Mouse (Mus musculus) liver, embryonic 11.5 days (tissue): ENCODE measurements around the gene Dscam. TPM values are rescaled to one million over a fixed set of nuclear protein-coding genes. Genes with fewer than 3 reads are reported as not detected.

Experiments
- ATAC-seq: fragments of 200-750 bp; cut with Nextera tagmentation; replicated peaks from 2 replicates; pipeline ENCODE4 v1.8.0; 2017; ENCODE audit warnings: moderate number of reproducible peaks, mild to moderate bottlenecking, moderate TSS enrichment, moderate library complexity; ENCODE audit not compliant: low FRiP score
- DNase-seq: peaks from one replicate; pipeline ENCODE4 v3.0.0-alpha.2; 2017; ENCODE audit warnings: low spot score
- H3K27ac ChIP-seq: fragments of 300-500 bp; sonication (generic); 2 replicates; pipeline ENCODE4 v1.5.1; 2014; ENCODE audit warnings: mild to moderate bottlenecking, low read depth, low read length, control low read depth
- H3K27me3 ChIP-seq: fragments of 300-500 bp; sonication (generic); replicated peaks from 2 replicates; pipeline ENCODE4 v1.6.1; 2014; ENCODE audit warnings: low read length, mixed read lengths; ENCODE audit not compliant: control insufficient read depth, insufficient read depth
- H3K36me3 ChIP-seq: fragments of 300-500 bp; sonication (generic); 2 replicates; pipeline ENCODE4 v1.6.1; 2014; ENCODE audit warnings: mild to moderate bottlenecking, low read length, moderate library complexity, mixed read lengths; ENCODE audit not compliant: control insufficient read depth, insufficient read depth
- H3K4me1 ChIP-seq: fragments of 300-500 bp; sonication (generic); replicated peaks from 2 replicates; pipeline ENCODE4 v1.6.1; 2014; ENCODE audit warnings: low read length, mixed read lengths; ENCODE audit not compliant: control insufficient read depth, insufficient read depth
- H3K4me2 ChIP-seq: fragments of 300-500 bp; sonication (generic); 2 replicates; pipeline ENCODE4 v1.6.1; 2014; ENCODE audit warnings: mild to moderate bottlenecking, control low read depth, moderate library complexity
- H3K4me3 ChIP-seq: fragments of 300-500 bp; sonication (generic); 2 replicates; pipeline ENCODE4 v1.5.1; 2014; ENCODE audit warnings: low read depth, low read length, control low read depth
- H3K9ac ChIP-seq: fragments of 300-500 bp; sonication (generic); 2 replicates; pipeline ENCODE4 v1.6.1; 2014; ENCODE audit warnings: low read depth, low read length, control low read depth
- H3K9me3 ChIP-seq: fragments of 300-500 bp; sonication (generic); 2 replicates; pipeline ENCODE4 v1.6.1; 2016; ENCODE audit warnings: low read length, inconsistent platforms, mixed read lengths; ENCODE audit not compliant: control insufficient read depth
- WGBS: fragments of 180-500 bp; shearing (Covaris S2); extraction: QIAGEN DNeasy Blood & Tissue Kit; methylation state at CpG from one replicate; pipeline ENCODE4 v1.1.7; 2014; 5-methylcytosine and 5-hydroxymethylcytosine counted together
- polyA plus RNA-seq: library from polyadenylated mRNA; unstranded; fragments of >200 nt; fragmentation: Nextera tagmentation; extraction: Ambion mirVana; gene quantifications from 2 replicates; pipeline ENCODE4 v1.2.1, GENCODE M21; 2014

Gene Dscam
- polyA plus RNA-seq, 1 experiment from 2014 or later = 0.04 TPM

DNA sequence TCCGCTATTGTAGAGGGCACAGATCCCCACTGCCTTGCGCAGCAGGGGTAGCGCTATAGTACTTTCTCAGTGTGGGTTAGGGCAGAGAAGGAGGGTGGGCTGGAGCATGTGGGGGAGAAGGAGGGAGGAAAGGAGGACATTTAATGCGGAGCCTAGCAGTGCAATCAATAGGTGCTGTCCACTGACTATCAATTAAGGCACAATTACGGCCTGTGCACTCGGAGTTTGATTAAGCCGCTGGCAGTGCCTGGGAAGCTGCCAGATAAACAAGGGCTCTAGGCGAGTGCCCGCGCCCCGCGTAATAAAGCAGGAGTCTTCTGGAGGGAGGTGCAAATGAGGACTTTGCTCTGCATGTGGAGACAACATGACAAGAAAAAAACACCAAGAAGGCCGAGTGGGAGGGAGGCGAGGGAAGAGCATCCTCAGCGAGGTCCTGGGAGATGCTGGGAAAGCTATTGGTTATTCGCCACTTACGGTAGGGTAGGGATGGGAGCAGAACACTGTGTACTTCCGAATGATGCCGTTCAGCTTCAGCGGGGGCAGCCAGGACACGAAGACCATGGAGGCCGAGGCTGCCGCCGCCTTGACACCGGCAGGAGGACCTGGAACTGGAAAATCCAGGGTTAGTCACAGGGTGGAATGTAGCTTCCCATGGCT, 497.2 kb downstream of the Dscam start:
- H3K4me1 ChIP-seq = no peaks in the 10 kb centered on the region
- no peak overlapping the region for H3K27ac ChIP-seq
- H3K9ac ChIP-seq = no peak overlapping the region
- no peaks in the 10 kb centered on the region for H3K27me3 ChIP-seq
- H3K4me3 ChIP-seq = no peak overlapping the region
- H3K36me3 ChIP-seq = no peaks in the 10 kb centered on the region
- no peak for DNase-seq
- H3K4me2 ChIP-seq = no peak overlapping the region
- WGBS = 73% methylated on average over 25 of the region's 25 CpGs
- no peak for ATAC-seq
- H3K9me3 ChIP-seq = no peaks in the 10 kb centered on the region

- no peak overlapping the region for H3K27ac ChIP-seq
- H3K9ac ChIP-seq = no peak overlapping the region
- H3K4me3 ChIP-seq = no peak overlapping the region
- ATAC-seq (no peak), DNase-seq (no peak)
- H3K4me1 ChIP-seq = no peaks in the 10 kb centered on the region
- H3K36me3 ChIP-seq = no peaks in the 10 kb centered on the region
- no peaks in the 10 kb centered on the region for H3K27me3 ChIP-seq
- H3K9me3 ChIP-seq = no peaks in the 10 kb centered on the region
- WGBS = 58% methylated on average over 11 of the region's 11 CpGs
- H3K4me2 ChIP-seq = no peak overlapping the region
These were observed 498.8 kb downstream of the Dscam start for GRCm38 (mm10) chr16:96671603-96672374.

DNA sequence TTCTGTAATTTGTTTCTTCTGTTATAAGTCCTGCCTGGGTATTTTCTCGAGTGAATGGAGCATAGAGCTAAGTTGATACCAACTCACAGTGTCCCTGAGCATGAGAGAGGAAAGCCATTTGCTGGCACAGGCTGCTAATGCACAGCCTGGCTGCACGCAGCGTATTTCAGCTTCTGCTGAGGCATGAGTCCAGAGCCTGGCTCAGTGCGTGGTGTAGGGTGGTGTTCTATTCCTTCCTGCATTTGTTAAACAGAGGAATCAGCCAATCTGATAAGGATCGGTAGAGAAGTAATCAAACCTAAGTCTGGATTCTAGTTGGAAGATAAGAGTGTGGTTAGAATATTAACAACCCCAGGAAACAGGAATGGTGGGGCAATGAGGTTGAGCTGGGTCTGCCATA, 500.8 kb downstream of the Dscam start:
- Histone ChIP-seq H3K27ac (no peak overlapping the region), H3K36me3 (no peaks in the 10 kb centered on the region), H3K27me3 (no peaks in the 10 kb centered on the region), H3K9me3 (no peaks in the 10 kb centered on the region), H3K4me3 (no peak overlapping the region), H3K4me1 (no peaks in the 10 kb centered on the region), H3K4me2 (no peak overlapping the region), H3K9ac (no peak overlapping the region)
- no peak for ATAC-seq
- WGBS = 45% methylated on average over 5 of the region's 5 CpGs
- DNase-seq = no peak

DNA sequence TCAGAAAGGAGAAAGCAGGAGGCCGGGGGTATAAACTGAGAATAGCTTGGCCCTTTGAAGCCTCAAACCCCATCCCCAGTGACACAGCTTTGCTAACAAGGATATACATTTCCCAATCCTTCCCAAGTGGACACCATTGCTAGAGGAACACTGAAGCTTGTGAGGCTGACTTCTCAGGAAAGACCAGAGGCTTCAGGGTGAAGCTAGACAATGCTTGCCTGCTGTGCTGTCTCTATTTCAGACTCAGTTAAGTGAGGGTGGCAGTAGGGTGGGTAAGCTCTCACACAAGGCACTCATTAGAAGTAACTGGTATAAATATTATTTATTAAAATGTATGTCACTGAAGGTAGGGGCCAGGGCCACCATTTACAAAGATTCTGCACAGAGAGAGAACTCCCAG, 502.1 kb downstream of the Dscam start:
- Histone ChIP-seq H3K27me3 (no peaks in the 10 kb centered on the region), H3K4me3 (no peak overlapping the region), H3K9me3 (no peaks in the 10 kb centered on the region), H3K36me3 (no peaks in the 10 kb centered on the region), H3K4me2 (no peak overlapping the region), H3K9ac (no peak overlapping the region), H3K27ac (no peak overlapping the region), H3K4me1 (no peaks in the 10 kb centered on the region)
- 81% methylated on average over 1 of the region's 1 CpGs for WGBS
- no peak for DNase-seq
- ATAC-seq = no peak

- 75% methylated on average over 3 of the region's 3 CpGs for WGBS
- H3K36me3 ChIP-seq = no peaks in the 10 kb centered on the region
- ATAC-seq (no peak), DNase-seq (no peak)
- H3K27me3 ChIP-seq = no peaks in the 10 kb centered on the region
- H3K4me2 ChIP-seq = no peak overlapping the region
- no peaks in the 10 kb centered on the region for H3K9me3 ChIP-seq
- H3K27ac ChIP-seq = no peak overlapping the region
- no peaks in the 10 kb centered on the region for H3K4me1 ChIP-seq
- H3K9ac ChIP-seq = no peak overlapping the region
- H3K4me3 ChIP-seq = no peak overlapping the region
These were observed 509.5 kb downstream of the Dscam start for GRCm38 (mm10) chr16:96661073-96661472.

DNA sequence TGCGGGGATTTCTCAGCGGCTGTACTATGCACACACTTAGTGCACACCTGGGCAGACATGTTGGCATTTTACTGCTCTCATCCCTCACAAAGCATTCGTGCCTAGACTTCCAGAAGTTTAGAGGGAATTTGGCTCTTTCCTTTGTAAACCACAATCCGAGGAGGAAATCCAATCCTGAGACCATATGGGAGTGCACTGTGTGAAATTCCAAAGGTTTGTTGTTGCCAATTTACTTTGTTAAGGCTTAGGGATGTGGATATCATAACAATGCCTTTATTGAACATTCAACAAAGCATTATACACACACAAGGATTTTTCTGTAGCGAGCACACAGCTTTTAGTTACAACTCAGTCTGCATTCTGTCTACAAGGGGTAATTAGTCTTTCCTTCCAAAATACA, 511.3 kb downstream of the Dscam start:
- ATAC-seq (no peak), DNase-seq (no peak)
- 70% methylated on average over 5 of the region's 5 CpGs for WGBS
- Histone ChIP-seq H3K4me2 (no peak overlapping the region), H3K9me3 (no peaks in the 10 kb centered on the region), H3K27me3 (no peaks in the 10 kb centered on the region), H3K27ac (no peak overlapping the region), H3K4me1 (no peaks in the 10 kb centered on the region), H3K9ac (no peak overlapping the region), H3K4me3 (no peak overlapping the region), H3K36me3 (no peaks in the 10 kb centered on the region)

DNA sequence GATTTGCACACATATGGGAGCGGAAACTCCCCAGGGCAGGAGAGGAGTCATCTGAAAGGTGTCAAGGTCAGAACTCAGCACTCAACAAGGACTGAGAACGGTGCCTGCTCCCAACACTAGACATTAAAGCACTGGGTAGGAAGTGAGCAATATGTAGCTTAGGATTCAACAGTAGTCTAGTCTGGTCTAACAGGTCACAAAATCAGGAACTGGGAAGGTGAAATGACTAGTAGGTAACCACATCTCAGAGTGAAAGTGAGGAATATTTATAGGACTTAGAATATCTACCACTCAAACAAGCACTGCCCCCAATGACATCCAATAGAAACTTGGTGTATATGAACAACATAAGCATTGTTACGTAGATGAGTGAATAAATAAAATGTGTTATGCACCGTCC, 515.0 kb downstream of the Dscam start:
- Histone ChIP-seq H3K4me1 (no peaks in the 10 kb centered on the region), H3K27ac (no peak overlapping the region), H3K27me3 (no peaks in the 10 kb centered on the region), H3K4me2 (no peak overlapping the region), H3K9me3 (no peaks in the 10 kb centered on the region), H3K9ac (no peak overlapping the region), H3K36me3 (no peaks in the 10 kb centered on the region), H3K4me3 (no peak overlapping the region)
- 79% methylated on average over 4 of the region's 4 CpGs for WGBS
- DNase-seq = no peak
- no peak for ATAC-seq

GRCm38 (mm10) chr16:96654054-96654453, 516.5 kb downstream of the Dscam start:
- ATAC-seq = no peak
- DNase-seq = no peak
- WGBS = 65% methylated on average over 4 of the region's 4 CpGs
- no peaks in the 10 kb centered on the region for H3K4me1 ChIP-seq
- H3K36me3 ChIP-seq = no peaks in the 10 kb centered on the region
- no peak overlapping the region for H3K27ac ChIP-seq
- H3K27me3 ChIP-seq = no peaks in the 10 kb centered on the region
- no peak overlapping the region for H3K4me3 ChIP-seq
- no peak overlapping the region for H3K9ac ChIP-seq
- H3K4me2 ChIP-seq = no peak overlapping the region
- no peaks in the 10 kb centered on the region for H3K9me3 ChIP-seq

DNA sequence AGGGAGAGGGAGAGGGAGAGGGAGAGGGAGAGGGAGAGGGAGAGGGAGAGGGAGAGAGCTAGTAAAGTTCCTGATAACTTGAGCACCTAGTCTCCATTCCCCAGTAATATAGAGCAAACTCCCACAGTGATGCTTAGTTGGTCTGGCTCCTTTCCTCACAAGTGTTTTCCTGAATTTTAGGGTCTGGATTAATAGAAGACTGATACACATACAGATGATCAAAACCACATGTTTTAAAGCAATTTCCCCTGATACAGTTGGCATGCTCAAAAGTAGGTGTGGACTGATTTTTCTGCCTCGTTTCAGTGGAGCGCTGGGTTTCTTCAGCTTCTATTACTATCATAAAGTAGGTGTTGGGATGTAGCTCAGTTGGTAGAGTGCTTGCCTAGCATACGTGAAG, 519.1 kb downstream of the Dscam start:
- Histone ChIP-seq H3K27ac (no peak overlapping the region), H3K9me3 (no peaks in the 10 kb centered on the region), H3K27me3 (no peaks in the 10 kb centered on the region), H3K9ac (no peak overlapping the region), H3K36me3 (no peaks in the 10 kb centered on the region), H3K4me3 (no peak overlapping the region), H3K4me2 (no peak overlapping the region), H3K4me1 (no peaks in the 10 kb centered on the region)
- ATAC-seq = no peak
- 79% methylated on average over 3 of the region's 3 CpGs for WGBS
- DNase-seq = no peak
